Mouse (Mus musculus) MEL (cell line): Measurements from ENCODE around the gene Ywhag. TPM values are rescaled to one million over a fixed set of nuclear protein-coding genes. Genes with fewer than 3 reads are reported as not detected.

ENCODE experiments used
- DNase-seq: peaks from one replicate; pipeline ENCODE4 v3.0.0; 2011; ENCODE audit warnings: low read depth, low spot score
- H3K27ac ChIP-seq: 2 replicates; pipeline ENCODE4 v1.5.1; 2012; ENCODE audit warnings: low read depth, mild to moderate bottlenecking, control low read depth, low read length, moderate library complexity; ENCODE audit not compliant: control insufficient read depth
- H3K27me3 ChIP-seq, 2 experiments: fragments of 150-350 bp in 1 of 2; sonication (generic) in 1 of 2; 2 replicates each; pipeline ENCODE4 v1.6.1; 2012; ENCODE audit warnings: low read length in 2 of 2, mild to moderate bottlenecking in 2 of 2, improper control_type of control experiment in 1 of 2, moderate library complexity in 1 of 2; ENCODE audit not compliant: insufficient read depth in 2 of 2, control insufficient read depth in 1 of 2
- H3K36me3 ChIP-seq, 2 experiments: 2 replicates each; pipeline ENCODE4 v1.6.1; 2012 to 2014; ENCODE audit warnings: low read length in 2 of 2, improper control_type of control experiment in 1 of 2, inconsistent platforms in 1 of 2, mild to moderate bottlenecking in 1 of 2; ENCODE audit not compliant: insufficient read depth in 2 of 2, control insufficient read depth in 1 of 2
- H3K4me1 ChIP-seq, 2 experiments: fragments of 150-350 bp in 1 of 2; sonication (generic) in 1 of 2; 2 replicates each; pipeline ENCODE4 v1.6.1; 2012; ENCODE audit warnings: low read length in 2 of 2, improper control_type of control experiment in 1 of 2, mild to moderate bottlenecking in 1 of 2; ENCODE audit not compliant: insufficient read depth in 2 of 2, control insufficient read depth in 1 of 2
- H3K4me3 ChIP-seq, 2 experiments: fragments of 150-350 bp in 1 of 2; sonication (generic) in 1 of 2; 2 replicates each; pipeline ENCODE4 v1.5.1; 2012; ENCODE audit warnings: low read depth in 2 of 2, low read length in 2 of 2, mild to moderate bottlenecking in 2 of 2, moderate library complexity in 2 of 2, control low read depth in 1 of 2, improper control_type of control experiment in 1 of 2; ENCODE audit not compliant: control insufficient read depth in 1 of 2, insufficient read depth in 1 of 2
- H3K79me2 ChIP-seq: 2 replicates; pipeline ENCODE4 v1.6.1; 2012; ENCODE audit warnings: mild to moderate bottlenecking, low read length, moderate library complexity; ENCODE audit not compliant: control insufficient read depth, poor library complexity, insufficient read depth
- H3K9ac ChIP-seq: 2 replicates; pipeline ENCODE4 v1.6.1; 2012; ENCODE audit warnings: low read depth, mild to moderate bottlenecking, control low read depth, low read length, moderate library complexity; ENCODE audit not compliant: control insufficient read depth, poor library complexity, severe bottlenecking
- H3K9me3 ChIP-seq: fragments of 150-350 bp; sonication (generic); replicated peaks from 2 replicates; pipeline ENCODE4 v1.6.1; 2012; ENCODE audit warnings: mild to moderate bottlenecking, low read length, improper control_type of control experiment, moderate library complexity; ENCODE audit not compliant: insufficient read depth
- CHD1 ChIP-seq: IDR thresholded peaks from 2 replicates; pipeline ENCODE4 v1.6.1; 2012; ENCODE audit warnings: low read depth, mild to moderate bottlenecking, inconsistent platforms, low read length, improper control_type of control experiment
- CTCF ChIP-seq, 3 experiments: IDR thresholded peaks in 2 of 3; conservative IDR thresholded peaks in 1 of 3; 2 replicates each; pipeline ENCODE4 v1.5.1; 2011 to 2012; ENCODE audit warnings: low read length in 3 of 3, low read depth in 2 of 3, mild to moderate bottlenecking in 2 of 3, improper control_type of control experiment in 1 of 3, inconsistent platforms in 1 of 3, mixed read lengths in 1 of 3, moderate library complexity in 1 of 3; ENCODE audit not compliant: control insufficient read depth in 1 of 3, insufficient read depth in 1 of 3, poor library complexity in 1 of 3, severe bottlenecking in 1 of 3
- E2F4 ChIP-seq: IDR thresholded peaks from 2 replicates; pipeline ENCODE4 v1.6.1; 2011; ENCODE audit warnings: low read depth, low read length, improper control_type of control experiment, borderline replicate concordance
- EP300 ChIP-seq, 2 experiments: IDR thresholded peaks; 2 replicates each; pipeline ENCODE4 v1.6.1; 2011; ENCODE audit warnings: improper control_type of control experiment in 2 of 2, low read length in 2 of 2, low read depth in 1 of 2, mild to moderate bottlenecking in 1 of 2
- ETS1 ChIP-seq: IDR thresholded peaks from 2 replicates; pipeline ENCODE4 v1.6.1; 2012; ENCODE audit warnings: low read depth, mild to moderate bottlenecking, inconsistent platforms, low read length, improper control_type of control experiment, moderate library complexity
- GABPA ChIP-seq: IDR thresholded peaks from 2 replicates; pipeline ENCODE4 v1.6.1; 2012; ENCODE audit warnings: low read depth, mild to moderate bottlenecking, inconsistent platforms, low read length, improper control_type of control experiment, moderate library complexity
- HCFC1 ChIP-seq: IDR thresholded peaks from 2 replicates; pipeline ENCODE4 v1.6.1; 2012; ENCODE audit warnings: low read depth, mild to moderate bottlenecking, inconsistent platforms, low read length, improper control_type of control experiment, moderate library complexity
- KAT2A ChIP-seq: conservative IDR thresholded peaks from 2 replicates; pipeline ENCODE4 v1.6.1; 2012; ENCODE audit warnings: low read depth, low read length, improper control_type of control experiment, inconsistent platforms
- MAX ChIP-seq: IDR thresholded peaks from 2 replicates; pipeline ENCODE4 v1.6.1; 2011; ENCODE audit warnings: low read length, improper control_type of control experiment
- NELFE ChIP-seq: IDR thresholded peaks from 2 replicates; pipeline ENCODE4 v1.6.1; 2011; ENCODE audit warnings: low read depth, low read length, improper control_type of control experiment
- POLR2A ChIP-seq, 2 experiments: IDR thresholded peaks; 2 replicates each; pipeline ENCODE4 v1.6.1; 2011 to 2012; ENCODE audit warnings: low read length in 2 of 2, mild to moderate bottlenecking in 2 of 2, control low read depth in 1 of 2, improper control_type of control experiment in 1 of 2, low read depth in 1 of 2, moderate library complexity in 1 of 2; ENCODE audit not compliant: control insufficient read depth in 1 of 2, insufficient read depth in 1 of 2, poor library complexity in 1 of 2
- POLR2AphosphoS5 ChIP-seq: IDR thresholded peaks from 2 replicates; pipeline ENCODE4 v1.6.1; 2012; ENCODE audit warnings: low read depth, borderline replicate concordance, mild to moderate bottlenecking, inconsistent platforms, low read length, moderate library complexity, mixed read lengths
- RAD21 ChIP-seq: IDR thresholded peaks from 2 replicates; pipeline ENCODE4 v1.6.1; 2011; ENCODE audit warnings: mild to moderate bottlenecking, low read depth, low read length, improper control_type of control experiment
- RCOR1 ChIP-seq: IDR thresholded peaks from 2 replicates; pipeline ENCODE4 v1.6.1; 2012; ENCODE audit warnings: low read depth, mild to moderate bottlenecking, inconsistent platforms, low read length, improper control_type of control experiment
- SIN3A ChIP-seq: IDR thresholded peaks from 2 replicates; pipeline ENCODE4 v1.6.1; 2012; ENCODE audit warnings: low read length, improper control_type of control experiment, inconsistent platforms
- SMC3 ChIP-seq: IDR thresholded peaks from 2 replicates; pipeline ENCODE4 v1.6.1; 2011; ENCODE audit warnings: low read depth, low read length, improper control_type of control experiment
- TBP ChIP-seq: IDR thresholded peaks from 2 replicates; pipeline ENCODE4 v1.8.0; 2011; ENCODE audit warnings: low read depth, low read length, improper control_type of control experiment
- USF2 ChIP-seq, 2 experiments: IDR thresholded peaks; 2 replicates each; pipeline ENCODE4 v1.6.1; 2011 to 2012; ENCODE audit warnings: improper control_type of control experiment in 2 of 2, low read length in 2 of 2, borderline replicate concordance in 1 of 2, inconsistent platforms in 1 of 2, low read depth in 1 of 2, mild to moderate bottlenecking in 1 of 2; ENCODE audit not compliant: insufficient read depth in 1 of 2
- ZC3H11A ChIP-seq: IDR thresholded peaks from 2 replicates; pipeline ENCODE4 v1.6.1; 2012; ENCODE audit warnings: low read depth, mild to moderate bottlenecking, inconsistent platforms, low read length, improper control_type of control experiment
- ZKSCAN1 ChIP-seq: IDR thresholded peaks from 2 replicates; pipeline ENCODE4 v1.6.1; 2012; ENCODE audit warnings: low read depth, mild to moderate bottlenecking, inconsistent platforms, low read length, improper control_type of control experiment, moderate library complexity
- ZMIZ1 ChIP-seq: IDR thresholded peaks from 2 replicates; pipeline ENCODE4 v1.6.1; 2012; ENCODE audit warnings: low read depth, mild to moderate bottlenecking, inconsistent platforms, low read length, improper control_type of control experiment, moderate library complexity
- ZNF384 ChIP-seq: IDR thresholded peaks from 2 replicates; pipeline ENCODE4 v1.6.1; 2012; ENCODE audit warnings: low read depth, mild to moderate bottlenecking, inconsistent platforms, low read length, improper control_type of control experiment
- polyA plus RNA-seq, 2 experiments: library from polyadenylated mRNA; stranded (reverse) in 1 of 2; unstranded in 1 of 2; fragments of >175 nt in 1 of 2; fragments of >200 nt in 1 of 2; gene quantifications; 2 replicates each; pipeline versions ENCODE4 v1.2.1 to v1.2.4; 2012; ENCODE audit warnings: low replicate concordance in 2 of 2, low read depth in 1 of 2; ENCODE audit not compliant: insufficient read length in 2 of 2, insufficient read depth in 1 of 2, missing spikeins in 1 of 2
- total RNA-seq: library from RNA; depleted of rRNA; stranded (reverse); fragments of 300-350 nt; gene quantifications from 2 replicates; pipeline ENCODE4 v1.2.3, GENCODE M21; 2012

The Ywhag gene
- total and polyA plus RNA-seq, 3 experiments: 109 to 295 (median 268) TPM

DNA sequence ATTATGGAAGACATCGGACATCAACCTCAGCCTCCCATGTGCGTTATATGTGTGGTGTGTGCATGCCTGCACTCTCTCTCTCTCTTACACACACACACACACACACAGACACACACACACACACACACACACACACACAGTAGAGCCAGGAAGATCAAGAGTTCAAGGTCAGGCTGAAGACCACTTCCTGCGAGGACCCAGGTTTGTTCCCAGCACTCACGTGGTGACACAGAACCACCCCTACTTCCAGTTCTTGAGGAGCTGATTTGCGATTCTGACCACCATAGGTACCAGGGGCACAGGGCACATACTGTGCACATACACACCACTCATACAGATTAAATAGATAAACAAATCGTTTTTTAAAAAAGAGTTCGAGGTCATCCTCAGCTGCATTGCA, 37.5 kb upstream of the Ywhag start:
- no peak for DNase-seq
- Histone ChIP-seq H3K4me3 (no peak overlapping the region), H3K27me3 (peaks cover 0 to 2% of the 10 kb centered on the region in 2 experiments; a peak in 1 of 4 replicates), H3K9ac (no peak overlapping the region), H3K9me3 (no peaks in the 10 kb centered on the region), H3K4me1 (peaks cover 0 to 2% of the 10 kb centered on the region in 2 experiments; a peak in 1 of 4 replicates), H3K36me3 (no peaks in the 10 kb centered on the region), H3K79me2 (no peaks in the 10 kb centered on the region), H3K27ac (no peak overlapping the region)
- TF ChIP-seq CTCF (IDR thresholded peaks at IDR 0.05 in 2 of 3, conservative IDR thresholded peaks at IDR 0.05 in 1 of 3; ENCODE audit: control insufficient read depth in 1 of 3, insufficient read depth in 1 of 3, low read depth in 2 of 3, low read length in 3 of 3, poor library complexity in 1 of 3, severe bottlenecking in 1 of 3): no peak
- no peak for TF ChIP-seq ETS1
- no peak for TF ChIP-seq RAD21
- no peak for TF ChIP-seq POLR2AphosphoS5
- TF ChIP-seq EP300 (IDR thresholded peaks at IDR 0.05; ENCODE audit: low read depth in 1 of 2, low read length in 2 of 2): no peak
- TF ChIP-seq GABPA: no peak
- no peak for TF ChIP-seq NELFE
- TF ChIP-seq SIN3A: no peak
- no peak for TF ChIP-seq ZKSCAN1
- no peak for TF ChIP-seq RCOR1

DNA sequence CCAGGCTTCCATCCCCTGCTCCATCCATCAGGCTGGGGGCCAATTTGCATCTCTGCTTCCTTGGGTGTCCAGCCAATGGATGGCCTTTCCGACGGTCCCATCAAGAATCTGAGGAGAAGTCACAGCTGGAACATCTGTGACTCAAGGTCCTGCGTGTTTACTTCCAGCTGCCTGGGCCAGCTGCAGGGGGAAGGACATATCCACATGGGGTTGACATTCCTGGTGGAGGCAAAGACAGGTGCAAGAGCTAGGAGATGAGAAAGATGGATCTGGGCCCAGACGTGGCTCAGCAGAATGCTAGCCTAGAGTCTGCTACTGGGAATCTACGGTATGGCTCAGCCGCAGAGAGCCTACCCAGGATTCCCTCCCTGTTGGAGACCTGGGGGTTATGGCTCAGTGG, 35.8 kb upstream of the Ywhag start:
- TF ChIP-seq MAX (no peak), ZMIZ1 (no peak), ZC3H11A (no peak), CHD1 (no peak), POLR2AphosphoS5 (no peak), USF2 (IDR thresholded peaks at IDR 0.05; ENCODE audit: borderline replicate concordance in 1 of 2, insufficient read depth in 1 of 2, low read depth in 1 of 2, low read length in 2 of 2) (no peak), SMC3 (no peak), NELFE (no peak), POLR2A (IDR thresholded peaks at IDR 0.05; ENCODE audit: control insufficient read depth in 1 of 2, insufficient read depth in 1 of 2, low read depth in 1 of 2, low read length in 2 of 2, poor library complexity in 1 of 2) (no peak), ETS1 (no peak), E2F4 (no peak), TBP (no peak), KAT2A (no peak), ZNF384 (no peak), CTCF (IDR thresholded peaks at IDR 0.05 in 2 of 3, conservative IDR thresholded peaks at IDR 0.05 in 1 of 3; ENCODE audit: control insufficient read depth in 1 of 3, insufficient read depth in 1 of 3, low read depth in 2 of 3, low read length in 3 of 3, poor library complexity in 1 of 3, severe bottlenecking in 1 of 3) (no peak), HCFC1 (no peak)
- Histone ChIP-seq H3K9me3 (no peaks in the 10 kb centered on the region), H3K4me1 (peaks cover 0 to 2% of the 10 kb centered on the region in 2 experiments; a peak in 1 of 4 replicates), H3K27me3 (peaks cover 0 to 2% of the 10 kb centered on the region in 2 experiments; a peak in 1 of 4 replicates), H3K79me2 (no peaks in the 10 kb centered on the region), H3K36me3 (no peaks in the 10 kb centered on the region), H3K4me3 (no peak overlapping the region), H3K9ac (no peak overlapping the region), H3K27ac (no peak overlapping the region)
- no peak for DNase-seq
